Mouse (Mus musculus): ENCODE measurements at regions not wholly inside any gene's neighbourhood (a gene's known extent, or its start where the extent isn't known, plus 50 kb on each side); places are given as distances from the start of the nearest gene placed in this dataset.

DNA sequence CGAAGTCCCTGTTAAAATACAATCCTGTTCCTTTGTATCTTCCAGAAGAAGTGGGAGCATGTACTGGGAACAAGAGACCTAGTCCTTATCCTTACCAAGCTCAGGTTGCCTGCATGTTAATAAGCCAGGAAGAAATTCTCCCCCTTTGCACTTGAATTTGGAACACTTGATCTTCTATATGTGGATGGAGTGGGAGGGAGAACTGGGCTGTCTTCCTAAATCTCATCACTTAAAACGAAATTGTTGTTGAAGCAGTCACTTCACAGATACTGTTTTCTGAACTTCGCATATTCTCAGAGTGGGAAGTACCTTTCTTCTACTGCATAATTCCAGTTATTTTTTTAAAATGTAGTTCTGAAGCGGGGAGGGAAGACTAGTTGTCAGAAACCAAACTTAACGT is 305.7 kb upstream of the Tank start:
- H3K27me3 ChIP-seq (ENCODE audit: control insufficient read depth, insufficient read depth, insufficient read length): no peaks in the 10 kb centered on the region
- no peaks in the 10 kb centered on the region for H3K36me3 ChIP-seq (ENCODE audit: control insufficient read depth, insufficient read depth)
- H3K79me2 ChIP-seq (ENCODE audit: control insufficient read depth, insufficient read depth): no peaks in the 10 kb centered on the region
- no peak for TF ChIP-seq USF1 (IDR thresholded peaks at IDR 0.05; ENCODE audit: low read depth)
- H3K79me3 ChIP-seq (ENCODE audit: low read depth): no peaks in the 10 kb centered on the region
- H3ac ChIP-seq (ENCODE audit: control insufficient read depth, insufficient read length, low read depth): no peak overlapping the region
- no peak overlapping the region for H3K4me3 ChIP-seq (ENCODE audit: insufficient read depth, poor library complexity, severe bottlenecking)

DNA sequence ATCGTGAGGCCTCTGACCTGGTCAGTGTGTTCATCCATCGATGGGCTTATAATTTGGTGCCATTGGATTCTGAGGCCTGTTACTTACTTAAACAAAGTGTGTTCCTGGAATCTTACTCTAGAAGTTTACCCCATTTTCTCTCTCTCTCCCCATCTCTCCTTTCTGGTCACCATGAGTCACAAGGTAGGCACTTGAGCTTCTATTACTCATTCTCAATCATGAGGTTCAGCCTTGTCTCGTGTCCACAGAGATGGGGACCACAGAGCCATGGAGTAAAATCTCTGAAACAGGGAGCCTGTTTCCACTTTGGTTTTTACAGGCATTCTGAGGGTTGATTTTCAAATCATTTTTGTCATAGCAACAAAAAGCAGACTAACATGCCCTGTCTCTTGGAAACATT is 304.7 kb upstream of the Rbms1 start:
- H3ac ChIP-seq (ENCODE audit: control insufficient read depth, insufficient read length, low read depth): no peak overlapping the region
- no peak for TF ChIP-seq MYOG (IDR thresholded peaks at IDR 0.05; ENCODE audit: control insufficient read depth, extremely low read depth, insufficient read length)
- TF ChIP-seq CTCF (IDR thresholded peaks at IDR 0.05; ENCODE audit: control insufficient read depth, insufficient read depth, insufficient read length): no peak
- TF ChIP-seq CEBPB (IDR thresholded peaks at IDR 0.05; ENCODE audit: low read depth): no peak
- peak; percentile 86 for TF ChIP-seq FOSL1 (IDR thresholded peaks at IDR 0.05; ENCODE audit: insufficient read depth, low read length, poor library complexity, severe bottlenecking)
- no peak for TF ChIP-seq MYOD1 (IDR thresholded peaks at IDR 0.05; ENCODE audit: control insufficient read depth, insufficient read length, low read depth)
- TF ChIP-seq USF1 (IDR thresholded peaks at IDR 0.05; ENCODE audit: low read depth): no peak
- TF ChIP-seq MAX (IDR thresholded peaks at IDR 0.05): peak; percentile 49
- no peaks in the 10 kb centered on the region for H3K27me3 ChIP-seq (ENCODE audit: control insufficient read depth, insufficient read depth, insufficient read length)
- H3K79me3 ChIP-seq (ENCODE audit: low read depth): no peaks in the 10 kb centered on the region
- no peak overlapping the region for H3K4me3 ChIP-seq (ENCODE audit: insufficient read depth, poor library complexity, severe bottlenecking)
- H3K79me2 ChIP-seq (ENCODE audit: control insufficient read depth, insufficient read depth): no peaks in the 10 kb centered on the region
- no peaks in the 10 kb centered on the region for H3K36me3 ChIP-seq (ENCODE audit: control insufficient read depth, insufficient read depth)

DNA sequence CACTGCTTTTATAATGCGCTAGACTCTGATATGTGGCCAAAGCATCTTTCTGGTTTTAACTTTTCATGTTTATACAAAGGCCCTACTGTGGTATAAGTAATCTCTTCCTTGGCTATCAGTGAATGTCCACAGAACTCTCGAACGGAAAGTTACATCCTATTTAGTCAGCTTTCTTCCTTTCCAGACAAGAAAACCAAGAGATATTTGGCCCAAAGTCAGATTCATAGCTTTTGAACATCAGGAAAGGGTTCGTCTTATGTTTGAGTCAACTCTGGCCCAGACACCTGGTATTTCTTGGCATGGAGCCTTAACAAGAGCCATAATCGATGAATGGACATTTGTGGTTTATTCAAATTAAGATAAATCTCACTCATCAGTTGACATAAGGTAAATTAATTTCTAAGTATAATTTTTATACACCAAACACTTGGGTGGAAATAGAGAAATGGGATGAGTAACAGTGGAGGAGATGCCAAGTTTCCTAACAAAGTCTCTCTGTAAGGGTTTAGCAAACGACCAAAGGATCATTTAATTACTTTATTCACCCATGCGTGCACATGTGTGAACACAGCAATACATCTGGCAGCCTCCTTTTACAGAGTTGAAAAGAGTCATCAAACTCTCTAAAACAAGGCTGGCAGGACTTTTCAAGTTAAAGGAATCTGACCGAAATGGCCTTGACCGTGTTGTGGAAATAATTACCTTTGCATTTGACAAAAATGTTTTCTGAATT is 287.2 kb upstream of the Rbms1 start:
- Histone ChIP-seq H3K79me2 (ENCODE audit: control insufficient read depth, insufficient read depth) (no peaks in the 10 kb centered on the region), H3K4me3 (ENCODE audit: insufficient read depth, poor library complexity, severe bottlenecking) (no peak overlapping the region), H3K27me3 (ENCODE audit: control insufficient read depth, insufficient read depth, insufficient read length) (no peaks in the 10 kb centered on the region), H3ac (ENCODE audit: control insufficient read depth, insufficient read length, low read depth) (no peak overlapping the region), H3K79me3 (ENCODE audit: low read depth) (no peaks in the 10 kb centered on the region), H3K36me3 (ENCODE audit: control insufficient read depth, insufficient read depth) (no peaks in the 10 kb centered on the region)
- TF ChIP-seq MYOD1 (IDR thresholded peaks at IDR 0.05; ENCODE audit: control insufficient read depth, insufficient read length, low read depth) (no peak), MYOG (IDR thresholded peaks at IDR 0.05; ENCODE audit: control insufficient read depth, extremely low read depth, insufficient read length) (no peak), MAX (IDR thresholded peaks at IDR 0.05) (no peak), FOSL1 (IDR thresholded peaks at IDR 0.05; ENCODE audit: insufficient read depth, low read length, poor library complexity, severe bottlenecking) (no peak), CEBPB (IDR thresholded peaks at IDR 0.05; ENCODE audit: low read depth) (no peak), CTCF (IDR thresholded peaks at IDR 0.05; ENCODE audit: control insufficient read depth, insufficient read depth, insufficient read length) (no peak), USF1 (IDR thresholded peaks at IDR 0.05; ENCODE audit: low read depth) (no peak)

DNA sequence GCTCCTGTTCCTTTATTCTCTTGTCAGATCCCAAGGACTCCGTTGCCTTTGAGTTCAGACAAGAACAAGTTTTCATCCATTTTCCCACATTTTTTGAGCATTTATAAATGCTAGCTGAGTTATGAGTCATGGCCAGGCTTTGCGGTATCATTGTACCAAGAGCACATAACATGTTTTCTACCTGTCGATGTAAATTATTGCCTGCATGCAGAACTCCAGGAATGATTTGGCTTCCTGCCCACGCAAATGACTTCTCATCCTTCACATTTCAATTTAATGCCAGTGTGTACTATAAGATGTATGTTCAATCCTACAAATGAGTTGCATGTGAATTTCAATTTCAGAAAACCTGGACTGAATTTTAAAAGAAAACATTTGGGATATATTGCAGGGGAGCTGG is 285.0 kb upstream of the Rbms1 start:
- no peak overlapping the region for H3ac ChIP-seq (ENCODE audit: control insufficient read depth, insufficient read length, low read depth)
- no peaks in the 10 kb centered on the region for H3K79me3 ChIP-seq (ENCODE audit: low read depth)
- no peaks in the 10 kb centered on the region for H3K27me3 ChIP-seq (ENCODE audit: control insufficient read depth, insufficient read depth, insufficient read length)
- TF ChIP-seq FOSL1 (IDR thresholded peaks at IDR 0.05; ENCODE audit: insufficient read depth, low read length, poor library complexity, severe bottlenecking) (peak; percentile 44), MYOG (IDR thresholded peaks at IDR 0.05; ENCODE audit: control insufficient read depth, extremely low read depth, insufficient read length) (no peak), CTCF (IDR thresholded peaks at IDR 0.05; ENCODE audit: control insufficient read depth, insufficient read depth, insufficient read length) (no peak)
- H3K4me3 ChIP-seq (ENCODE audit: insufficient read depth, poor library complexity, severe bottlenecking): no peak overlapping the region
- no peaks in the 10 kb centered on the region for H3K36me3 ChIP-seq (ENCODE audit: control insufficient read depth, insufficient read depth)
- no peaks in the 10 kb centered on the region for H3K79me2 ChIP-seq (ENCODE audit: control insufficient read depth, insufficient read depth)

DNA sequence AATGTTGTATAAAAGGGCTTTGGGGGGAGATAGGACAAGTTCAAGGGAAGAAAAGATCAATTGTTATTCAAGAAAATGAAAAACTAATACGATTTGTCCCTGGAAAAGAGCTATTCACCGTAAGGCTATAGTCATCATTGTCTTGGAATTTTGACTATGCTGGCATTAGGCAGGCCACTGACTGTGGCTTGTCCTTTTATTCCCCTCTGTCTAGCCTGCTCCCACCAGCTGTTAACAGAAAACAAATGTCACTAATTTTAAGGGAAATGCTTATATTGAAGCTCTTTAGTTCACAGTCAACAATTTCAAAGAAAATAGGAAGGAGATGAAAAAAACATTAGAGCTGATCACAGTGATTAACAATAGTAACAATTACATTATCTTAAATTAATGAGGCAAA is 284.3 kb upstream of the Rbms1 start:
- Histone ChIP-seq H3K4me3 (ENCODE audit: insufficient read depth, poor library complexity, severe bottlenecking) (no peak overlapping the region), H3ac (ENCODE audit: control insufficient read depth, insufficient read length, low read depth) (no peak overlapping the region), H3K27me3 (ENCODE audit: control insufficient read depth, insufficient read depth, insufficient read length) (no peaks in the 10 kb centered on the region), H3K79me3 (ENCODE audit: low read depth) (no peaks in the 10 kb centered on the region), H3K79me2 (ENCODE audit: control insufficient read depth, insufficient read depth) (no peaks in the 10 kb centered on the region), H3K36me3 (ENCODE audit: control insufficient read depth, insufficient read depth) (no peaks in the 10 kb centered on the region)
- TF ChIP-seq FOSL1 (IDR thresholded peaks at IDR 0.05; ENCODE audit: insufficient read depth, low read length, poor library complexity, severe bottlenecking): no peak
- no peak for TF ChIP-seq CEBPB (IDR thresholded peaks at IDR 0.05; ENCODE audit: low read depth)
- no peak for TF ChIP-seq MYOD1 (IDR thresholded peaks at IDR 0.05; ENCODE audit: control insufficient read depth, insufficient read length, low read depth)
- no peak for TF ChIP-seq MYOG (IDR thresholded peaks at IDR 0.05; ENCODE audit: control insufficient read depth, extremely low read depth, insufficient read length)
- no peak for TF ChIP-seq MAX (IDR thresholded peaks at IDR 0.05)
- TF ChIP-seq CTCF (IDR thresholded peaks at IDR 0.05; ENCODE audit: control insufficient read depth, insufficient read depth, insufficient read length): no peak
- TF ChIP-seq USF1 (IDR thresholded peaks at IDR 0.05; ENCODE audit: low read depth): no peak

DNA sequence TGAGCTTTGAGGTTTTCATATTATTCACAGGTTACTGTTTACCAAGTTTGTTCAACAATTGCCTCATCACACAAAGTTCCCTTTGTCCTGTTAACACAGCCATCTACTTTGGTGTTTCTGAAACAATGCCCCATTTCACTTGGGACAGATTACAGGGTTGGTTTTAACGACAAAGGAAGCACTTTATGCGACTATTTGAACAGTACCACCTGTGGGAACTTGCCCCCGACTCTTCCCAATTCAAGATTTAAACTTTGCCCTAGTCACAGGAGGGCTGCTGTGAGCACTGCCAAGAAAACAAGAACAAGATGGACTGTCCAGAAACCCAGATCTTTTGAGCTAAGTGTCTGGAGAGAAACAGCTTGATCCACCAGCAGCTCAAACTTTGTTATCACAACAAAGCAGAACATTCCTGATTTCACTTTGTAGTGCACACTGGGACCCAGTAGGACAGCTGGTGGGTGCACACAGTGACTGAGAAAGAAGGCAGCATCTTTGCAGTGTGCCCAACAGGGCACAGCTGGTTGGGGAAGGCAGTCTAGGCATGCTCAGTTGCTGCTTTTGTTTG is 283.8 kb upstream of the Rbms1 start:
- H3ac ChIP-seq (ENCODE audit: control insufficient read depth, insufficient read length, low read depth): no peak overlapping the region
- H3K79me3 ChIP-seq (ENCODE audit: low read depth): no peaks in the 10 kb centered on the region
- no peaks in the 10 kb centered on the region for H3K36me3 ChIP-seq (ENCODE audit: control insufficient read depth, insufficient read depth)
- no peaks in the 10 kb centered on the region for H3K27me3 ChIP-seq (ENCODE audit: control insufficient read depth, insufficient read depth, insufficient read length)
- no peak overlapping the region for H3K4me3 ChIP-seq (ENCODE audit: insufficient read depth, poor library complexity, severe bottlenecking)
- no peaks in the 10 kb centered on the region for H3K79me2 ChIP-seq (ENCODE audit: control insufficient read depth, insufficient read depth)
- TF ChIP-seq CEBPB (IDR thresholded peaks at IDR 0.05; ENCODE audit: low read depth) (peak; percentile 50), MYOG (IDR thresholded peaks at IDR 0.05; ENCODE audit: control insufficient read depth, extremely low read depth, insufficient read length) (no peak), MAX (IDR thresholded peaks at IDR 0.05) (no peak)

Measured in C2C12 (cell line).